Mouse (Mus musculus) liver, postnatal 0 days (tissue): ENCODE results near the gene 2210016L21Rik.

Experiments used
- CTCF ChIP-seq: sonication (generic); IDR thresholded peaks from 2 replicates; pipeline ENCODE4 v1.5.1; 2016; ENCODE audit warnings: antibody characterized with exemption, low read depth
- EP300 ChIP-seq: IDR thresholded peaks from 2 replicates; pipeline ENCODE4 v1.6.1; 2016; ENCODE audit warnings: antibody characterized with exemption, low read depth, mild to moderate bottlenecking

DNA sequence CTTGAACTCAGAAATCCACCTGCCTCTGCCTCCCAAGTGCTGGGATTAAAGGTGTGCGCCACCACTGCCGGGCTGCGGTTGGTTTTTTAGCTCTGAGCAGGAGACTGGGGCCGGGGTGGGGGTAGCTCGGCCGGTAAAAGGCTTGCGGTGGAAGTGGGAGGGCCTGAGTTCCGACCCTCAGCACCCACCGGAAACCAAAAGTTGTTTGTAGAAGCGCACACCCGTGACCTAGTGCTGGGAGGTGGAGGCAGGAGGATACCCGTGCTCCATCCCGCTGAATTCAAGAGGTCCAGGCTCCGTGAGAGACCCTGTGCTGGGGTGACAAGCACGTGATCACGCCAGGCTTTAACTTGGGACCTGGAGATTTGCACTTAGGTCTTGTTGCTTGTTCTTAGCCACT lies 54.5 kb downstream of the 2210016L21Rik start:
- TF ChIP-seq CTCF, result no peak
- no peak for TF ChIP-seq EP300
